Mouse (Mus musculus) liver, postnatal 0 days (tissue): Measurements from ENCODE around the gene Ntng1.

Experiments used
- CTCF ChIP-seq: sonication (generic); IDR thresholded peaks from 2 replicates; pipeline ENCODE4 v1.5.1; 2016; ENCODE audit warnings: antibody characterized with exemption, low read depth
- EP300 ChIP-seq: IDR thresholded peaks from 2 replicates; pipeline ENCODE4 v1.6.1; 2016; ENCODE audit warnings: antibody characterized with exemption, low read depth, mild to moderate bottlenecking

DNA sequence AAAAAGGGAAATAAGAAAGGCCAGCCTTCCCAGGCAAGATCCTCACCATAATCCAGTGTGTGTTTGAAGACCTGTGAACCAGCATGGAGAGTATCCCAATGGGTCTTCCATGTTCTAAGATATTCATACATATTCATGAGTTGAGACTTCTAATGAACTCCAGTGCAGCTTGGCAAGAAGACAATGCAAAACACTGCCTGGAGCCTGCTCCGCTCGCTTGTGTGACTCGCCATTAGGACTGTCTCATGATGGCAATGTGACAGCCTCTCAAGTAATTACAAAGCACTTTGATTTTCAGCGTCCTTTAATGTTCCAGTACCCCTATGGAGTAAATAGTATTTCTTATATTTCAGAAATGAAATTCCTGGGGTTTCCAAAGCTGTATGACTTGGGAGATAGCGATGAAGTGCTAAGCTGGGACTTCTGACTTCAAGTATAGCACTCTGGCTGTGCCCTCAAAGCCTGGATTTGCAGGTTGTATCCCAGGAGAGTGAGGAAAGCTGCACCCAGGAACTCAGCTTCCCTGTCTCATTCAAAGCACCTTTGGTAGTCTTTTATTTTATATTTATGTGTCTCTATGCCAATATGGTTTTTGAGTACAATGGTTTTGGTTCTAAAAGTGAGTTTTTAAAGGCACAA is 412.1 kb downstream of the Ntng1 start:
- TF ChIP-seq CTCF = no peak
- no peak for TF ChIP-seq EP300
